Comparison of ENCODE assay signal across 18 mouse cellular contexts in the genomic region with DNA sequence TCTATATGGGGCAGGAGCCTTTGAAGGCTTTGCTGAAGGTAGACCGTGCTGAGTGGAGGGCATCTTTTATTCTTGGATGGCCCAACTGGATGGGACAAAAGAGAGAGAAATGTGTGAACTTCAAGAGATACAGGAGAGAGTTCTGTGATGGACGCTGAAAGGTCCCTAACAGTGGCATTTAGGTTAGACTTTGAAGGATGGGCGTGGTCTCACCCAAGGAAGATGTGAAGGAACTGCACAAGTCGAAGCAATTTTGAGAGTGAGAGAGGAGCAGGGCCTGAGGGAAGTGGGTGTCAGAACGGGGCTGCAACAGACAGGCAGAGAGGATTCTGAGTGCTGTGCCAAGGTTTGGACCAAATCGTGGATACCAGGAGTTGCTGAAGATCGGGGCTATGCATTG. TPM values are rescaled to one million over a fixed set of nuclear protein-coding genes. Genes with fewer than 3 reads are reported as not detected.
DNase-seq lines count a peak whose midpoint lies in the region; ATAC-seq and TF ChIP-seq lines count a peak whose summit lies in the region.
"Had no signal": no experiment of that assay in that cellular context is flagged by ENCODE, and none has a peak within 500 bp of the region (broad histone marks: within the 10 kb centered on the region; RNA-seq: fewer than 3 reads in every experiment).

No protein-coding gene starts in this region.

- no peak overlapping the region for H3K4me3 ChIP-seq in lung, embryonic 14.5 days (ENCODE audit: low read depth, low read length)
- no peak overlapping the region for H3K4me3 ChIP-seq in thymus, adult 2 months (ENCODE audit: control insufficient read depth, insufficient read depth, low read length)
- H3K4me3 ChIP-seq: heart, embryonic 10.5 days; hindbrain, embryonic 12.5 days; layer of hippocampus, adult 2 months; neural tube, embryonic 12.5 days had no signal

- 0 out of 2 replicates have a peak, but pooled peaks cover 5% of the 10 kb centered on the region for H3K36me3 ChIP-seq in lung, embryonic 14.5 days (ENCODE audit: insufficient read depth)
- H3K36me3 ChIP-seq in thymus, adult 2 months (ENCODE audit: control insufficient read depth, insufficient read depth, low read length) = no peaks in the 10 kb centered on the region
- H3K36me3 ChIP-seq: G1E; heart, embryonic 10.5 days; hindbrain, embryonic 12.5 days; neural tube, embryonic 12.5 days had no signal

- H3K4me1 ChIP-seq in lung, embryonic 14.5 days (ENCODE audit: insufficient read depth) = 0 out of 2 replicates have a peak, but pooled peaks cover 4% of the 10 kb centered on the region
- peaks cover 18% of the 10 kb centered on the region for H3K4me1 ChIP-seq in thymus, adult 2 months (replicated peaks; ENCODE audit: control insufficient read depth, insufficient read depth, low read length)
- H3K4me1 ChIP-seq: hindbrain, embryonic 12.5 days had no signal

- peak overlapping the region; percentile 76; the same call in 1 of the 2 replicates for H3K27ac ChIP-seq in lung, embryonic 14.5 days (ENCODE audit: low read depth)
- H3K27ac ChIP-seq in thymus, adult 2 months (ENCODE audit: control insufficient read depth, insufficient read depth, low read length) = peak overlapping the region; percentile 52; the same call in 1 of the 2 replicates
- H3K27ac ChIP-seq: heart, embryonic 10.5 days; hindbrain, embryonic 12.5 days; layer of hippocampus, adult 2 months; neural tube, embryonic 12.5 days had no signal

- TF ChIP-seq CTCF in lung, embryonic 14.5 days (IDR thresholded peaks at IDR 0.05; ENCODE audit: low read depth) = no peak
- TF ChIP-seq CTCF in thymus, adult 2 months (IDR thresholded peaks at IDR 0.05; ENCODE audit: borderline replicate concordance, control insufficient read depth, extremely low read depth, insufficient read depth, low read length, poor library complexity) = no peak

- no peak for ATAC-seq in lung, embryonic 14.5 days (ENCODE audit: insufficient read depth)
- ATAC-seq: forebrain, embryonic 16.5 days had no signal

- TF ChIP-seq POLR2A in thymus, adult 2 months (IDR thresholded peaks at IDR 0.05; ENCODE audit: control insufficient read depth, extremely low read depth, insufficient read depth, low read length, poor library complexity) = no peak

- no peak overlapping the region for H3K9ac ChIP-seq in lung, embryonic 14.5 days
- H3K9ac ChIP-seq: hindbrain, embryonic 12.5 days; neural tube, embryonic 12.5 days had no signal

- H3K4me2 ChIP-seq in lung, embryonic 14.5 days = no peak overlapping the region
- H3K4me2 ChIP-seq: hindbrain, embryonic 12.5 days; neural tube, embryonic 12.5 days had no signal

- no peaks in the 10 kb centered on the region for H3K27me3 ChIP-seq in lung, embryonic 14.5 days (ENCODE audit: insufficient read depth, low read length)
- no peaks in the 10 kb centered on the region for H3K27me3 ChIP-seq in thymus, adult 2 months (ENCODE audit: control insufficient read depth, insufficient read depth, low read length)
- H3K27me3 ChIP-seq: hindbrain, embryonic 12.5 days; neural tube, embryonic 12.5 days had no signal

- WGBS in lung, embryonic 14.5 days = 71% methylated on average over 7 of the region's 7 CpGs
- 67% methylated on average over 7 of the region's 7 CpGs for WGBS in thymus, adult 2 months

- no peak for DNase-seq in lung, embryonic 14.5 days
- DNase-seq in lung, adult 18-20 months = no peak
- peak; percentile 20 for DNase-seq in thymus, adult 2 months
- DNase-seq in thymus, adult 18-20 months = no peak
- peak; percentile 8 for DNase-seq in naive thymus-derived CD4-positive, alpha-beta T cell, adult 2 months (ENCODE audit: low read depth)
- DNase-seq in cerebellum, adult 11 months = no peak
- no peak for DNase-seq in yolk sac, embryonic 10.5 days (ENCODE audit: low spot score)
- DNase-seq: cerebellum, adult 18-20 months; heart, postnatal 10 days; kidney, adult 2 months; kidney, postnatal 10 days; liver had no signal

- H3K9me3 ChIP-seq in lung, embryonic 14.5 days (ENCODE audit: low read depth, low read length) = no peaks in the 10 kb centered on the region
- H3K9me3 ChIP-seq: G1E; heart, embryonic 10.5 days; hindbrain, embryonic 12.5 days; neural tube, embryonic 12.5 days had no signal

RNA-seq across cellular contexts. Expression of a gene that starts 54.1 kb away (rescaled TPM):
- polyA plus RNA-seq in lung, embryonic 14.5 days (2014; fragmentation: Nextera tagmentation; extraction: Ambion mirVana) = 17.7 and 18.8 TPM in 2 replicates
- 9.0 and 9.2 TPM in 2 replicates for polyA plus RNA-seq in thymus, adult 2 months (2012; rRNA removed)
- polyA plus RNA-seq: G1E had no signal

Comparison
In these comparisons a context has a peak if more than half of its experiments do, and no peak if none do; other contexts are left out.
1. DNase-seq: peak in thymus, adult 2 months (single experiment) and naive thymus-derived CD4-positive, alpha-beta T cell, adult 2 months (single experiment); none in lung, embryonic 14.5 days (single experiment), lung, adult 18-20 months (0 of 2), thymus, adult 18-20 months (0 of 2), cerebellum, adult 11 months (single experiment) and yolk sac, embryonic 10.5 days (single experiment).